Mouse (Mus musculus) megakaryocyte progenitor cell, adult 5-6 weeks (primary cell): ENCODE measurements around the gene Sbds. TPM values are rescaled to one million over a fixed set of nuclear protein-coding genes. Genes with fewer than 3 reads are reported as not detected.

Experiments
- ATAC-seq: replicated peaks from 2 replicates; pipeline ENCODE4 v1.8.0; 2016; ENCODE audit warnings: mild to moderate bottlenecking, moderate TSS enrichment, inconsistent platforms; ENCODE audit not compliant: poor library complexity
- total RNA-seq, 2 experiments: library from RNA; stranded (forward) in 1 of 2; stranded (reverse) in 1 of 2; fragments of 157-497, 149-512 nt in 1 of 2; fragments of 200-1000 nt in 1 of 2; gene quantifications; 2 replicates each; pipeline versions ENCODE4 v1.2.3 to v1.2.4; 2015 to 2017

The Sbds gene
- total RNA-seq, 2 experiments from 2014 or later: 48.9 to 103 TPM

DNA sequence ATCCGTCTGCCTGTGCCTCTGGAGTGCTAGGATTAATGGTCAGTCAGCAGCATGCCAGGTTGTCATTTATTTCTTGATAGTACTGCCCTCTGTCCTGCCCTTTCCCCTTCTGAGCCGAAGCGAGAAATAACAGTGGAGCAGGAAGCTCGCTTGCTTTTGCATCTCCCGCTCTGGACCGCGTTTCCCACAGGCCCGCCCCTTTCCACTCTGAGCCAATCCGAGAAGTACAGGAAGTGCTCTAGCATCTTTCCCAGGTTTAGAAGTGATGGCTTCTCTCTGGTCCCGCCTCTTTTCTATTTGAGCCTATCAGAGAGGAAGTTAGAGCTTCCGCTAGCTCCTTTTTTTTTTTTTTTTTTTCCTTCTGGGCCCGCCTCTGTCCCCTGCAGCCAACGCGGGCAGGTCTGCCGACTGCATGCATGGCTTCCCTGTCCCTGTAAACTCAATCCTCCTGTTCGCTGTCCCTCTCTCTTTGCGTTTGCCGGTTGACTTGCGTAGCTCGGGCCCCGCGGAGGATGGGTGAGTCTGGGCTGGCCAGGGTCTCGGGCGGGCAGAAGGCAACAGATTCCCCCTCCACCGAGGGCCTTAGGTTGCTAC lies 1.4 kb upstream of the Sbds start:
- peak; percentile 79 for ATAC-seq

DNA sequence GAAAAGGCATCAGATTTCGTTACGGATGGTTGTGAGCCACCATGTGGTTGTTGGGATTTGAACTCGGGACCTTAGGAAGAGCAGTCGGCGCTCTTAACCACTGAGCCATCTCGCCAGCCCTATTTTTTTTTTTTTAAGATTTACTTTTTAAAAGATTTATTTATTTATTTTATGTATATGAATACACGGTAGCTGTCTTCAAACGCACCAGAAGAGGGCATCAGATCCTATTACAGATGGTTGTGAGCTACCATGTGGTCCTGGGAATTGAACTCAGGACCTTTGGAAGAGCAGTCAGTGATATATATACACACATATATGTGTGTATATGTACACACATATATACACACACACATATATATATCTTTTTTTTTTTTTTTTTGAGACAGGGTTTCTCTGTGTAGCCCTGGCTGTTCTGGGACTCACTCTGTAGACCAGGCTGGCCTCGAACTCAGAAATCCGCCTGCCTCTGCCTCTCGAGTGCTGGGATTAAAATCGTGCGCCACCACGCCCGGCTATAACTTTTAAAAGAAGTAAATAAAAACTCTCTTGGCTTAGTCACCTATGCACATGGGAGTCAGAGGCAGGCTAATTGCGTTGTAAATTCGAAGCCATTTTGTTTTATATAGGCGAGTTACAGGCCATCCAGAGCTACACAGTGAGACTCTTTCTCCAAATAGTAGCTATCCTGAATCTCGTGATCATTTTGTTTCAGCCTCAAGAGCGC lies 632 bp upstream of the Sbds start:
- peak; percentile 1 for ATAC-seq

DNA sequence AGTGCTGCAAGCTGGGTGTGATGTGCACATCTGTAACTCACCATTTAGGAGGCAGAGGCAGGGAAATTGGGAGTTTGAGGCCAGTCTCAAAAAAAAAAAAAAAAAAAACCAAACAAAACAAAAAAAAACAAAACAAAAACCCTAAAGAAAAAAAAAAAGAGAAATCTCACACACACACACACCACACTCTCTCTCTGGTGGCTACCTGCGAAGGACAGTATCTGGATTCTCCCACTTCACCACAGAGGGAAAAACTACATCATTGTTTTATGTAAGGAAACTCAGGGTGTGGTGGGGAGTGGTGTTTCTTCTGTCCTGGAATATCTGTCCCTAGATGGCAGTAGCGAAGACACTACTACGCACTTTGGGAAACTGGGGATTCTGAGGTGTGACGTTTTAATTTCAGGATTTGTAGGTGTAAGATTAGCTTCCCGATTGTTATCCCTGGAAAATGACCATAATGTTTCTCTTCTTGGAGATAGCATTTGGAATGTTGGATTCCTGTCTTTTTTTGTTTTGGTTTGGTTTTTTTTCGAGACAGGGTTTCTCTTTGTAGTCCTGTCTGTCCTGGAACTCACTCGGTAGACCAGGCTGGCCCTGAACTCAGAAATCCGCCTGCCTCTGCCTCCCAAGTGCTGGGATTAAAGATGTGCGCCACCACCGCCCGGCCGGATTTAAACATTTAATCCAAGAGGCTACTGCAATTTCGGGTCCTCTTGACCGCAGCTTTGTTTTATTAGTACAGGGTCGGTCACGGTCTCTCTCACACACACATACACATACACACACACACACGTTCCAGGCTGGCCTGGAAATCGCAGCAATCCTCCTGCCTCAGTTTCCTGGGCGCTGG lies 940 bp downstream of the Sbds start:
- peak; percentile 24; the same call in 1 of the 2 replicates for ATAC-seq

DNA sequence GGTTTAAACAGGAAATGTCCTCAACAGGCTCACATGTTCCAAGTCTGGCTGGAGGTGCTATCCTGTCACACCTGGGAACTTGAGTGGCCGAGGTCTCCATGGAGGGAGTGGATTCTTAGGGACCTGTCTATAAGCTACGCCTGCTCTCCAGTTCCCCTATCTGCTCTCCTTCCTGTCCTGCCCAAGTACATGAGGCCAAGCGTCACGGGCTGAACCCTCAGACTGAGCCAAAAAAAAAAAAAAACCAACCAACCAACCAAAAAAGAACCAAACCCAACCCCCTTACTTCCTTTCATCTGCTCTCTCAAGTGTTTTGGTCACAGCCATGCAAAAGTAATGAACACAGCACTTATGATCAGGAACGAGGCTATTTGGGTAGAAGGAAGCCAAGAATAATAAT lies 7.5 kb downstream of the Sbds start:
- peak; percentile 69 for ATAC-seq

DNA sequence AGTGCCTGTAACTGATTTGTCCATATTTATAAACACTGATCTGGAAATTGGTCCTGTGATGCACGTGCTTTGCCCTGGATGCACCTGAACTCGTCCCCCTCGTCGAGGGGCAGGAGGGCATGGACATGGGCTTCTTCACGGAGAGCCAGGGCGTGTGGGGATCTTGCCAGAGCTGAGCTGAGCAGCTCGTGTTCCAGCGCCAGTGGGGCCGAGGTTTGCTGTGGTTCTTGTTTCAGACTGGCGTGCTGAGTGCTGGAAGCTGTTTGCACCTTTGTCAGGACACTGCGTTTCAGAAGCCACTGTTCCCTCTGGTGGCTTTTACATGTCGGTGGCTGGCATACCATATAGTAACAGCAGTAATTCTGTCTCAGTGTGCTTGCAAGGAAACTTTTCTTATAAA lies 13.9 kb downstream of the Sbds start:
- no peak for ATAC-seq

DNA sequence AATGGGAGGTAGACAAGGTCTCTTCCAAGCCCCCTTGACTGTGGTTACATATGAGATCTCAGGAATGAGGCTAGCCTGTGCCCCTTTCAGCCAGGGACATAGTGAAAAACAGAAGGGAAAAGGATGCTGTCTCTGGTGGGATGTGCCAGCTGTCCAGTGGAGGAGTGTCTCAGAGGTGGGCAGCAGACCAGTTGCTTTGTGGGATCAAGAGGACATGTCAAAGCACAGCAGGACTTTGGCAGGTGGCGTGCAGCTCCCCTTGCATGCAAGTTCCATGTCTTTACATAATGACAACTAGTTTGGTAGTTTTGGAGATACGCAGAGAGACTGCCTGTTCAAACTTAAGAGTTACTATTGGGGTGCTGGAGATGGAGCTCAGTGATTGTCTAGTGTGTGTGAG lies 15.5 kb downstream of the Sbds start:
- ATAC-seq: no peak

DNA sequence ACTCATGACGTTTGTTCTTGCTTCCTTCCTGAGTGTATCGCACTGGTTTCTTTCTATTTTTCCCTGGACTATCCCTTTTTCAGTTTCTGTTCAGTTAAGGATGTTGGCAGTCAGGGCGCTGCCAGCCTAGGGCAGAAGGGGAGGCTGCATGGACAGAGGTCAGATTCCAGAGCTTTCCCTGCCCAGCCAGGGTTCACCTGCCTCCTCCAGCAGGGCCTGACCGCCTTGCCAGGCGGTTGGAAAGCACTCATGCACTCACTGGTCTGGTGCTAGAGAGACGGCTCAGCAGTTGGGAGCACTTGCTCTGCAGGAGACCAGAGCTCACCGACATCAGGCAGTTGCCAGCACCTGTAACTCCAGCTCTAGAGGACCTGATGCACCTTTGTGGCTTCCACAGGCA lies 16.1 kb downstream of the Sbds start:
- no peak for ATAC-seq

DNA sequence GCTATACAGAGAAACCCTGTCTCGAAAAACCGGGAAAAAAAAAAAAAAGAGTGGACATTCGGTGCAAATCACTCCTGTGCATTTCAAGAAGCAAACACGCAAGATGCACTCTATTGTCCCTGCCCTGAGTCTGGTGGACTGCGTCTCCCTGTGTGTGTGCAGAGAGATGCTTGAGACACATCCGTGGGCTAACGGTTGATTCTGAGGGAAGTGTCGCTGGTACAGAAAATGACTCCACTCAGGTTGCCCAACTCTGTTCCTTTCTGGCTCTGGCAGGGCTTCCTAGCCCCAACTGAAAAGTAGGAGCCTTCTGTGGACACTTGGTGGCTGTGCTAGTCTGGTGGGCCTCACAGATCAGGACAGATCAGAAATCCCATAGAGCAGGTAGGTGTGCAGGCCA lies 19.0 kb downstream of the Sbds start:
- ATAC-seq: peak; percentile 94

DNA sequence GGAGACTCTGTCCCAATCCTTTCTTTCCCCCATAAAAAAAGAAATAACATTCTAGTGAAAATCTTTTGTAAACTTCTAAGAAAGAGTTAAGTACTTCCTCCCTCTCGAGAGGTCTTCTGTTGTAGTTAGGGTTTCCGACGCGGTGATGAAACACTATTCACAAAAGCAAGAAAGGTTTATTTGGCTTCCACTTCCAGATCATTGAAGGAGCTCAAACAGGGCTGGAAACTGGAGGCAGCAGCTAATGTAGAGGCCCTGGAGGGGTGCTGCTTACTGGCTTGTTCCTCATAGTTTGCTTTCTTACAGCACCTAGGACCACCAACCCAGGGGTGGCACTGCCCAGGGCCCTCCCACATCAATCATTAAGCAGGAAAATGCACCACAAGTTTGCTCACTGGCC lies 27.2 kb downstream of the Sbds start:
- peak; percentile 38 for ATAC-seq

DNA sequence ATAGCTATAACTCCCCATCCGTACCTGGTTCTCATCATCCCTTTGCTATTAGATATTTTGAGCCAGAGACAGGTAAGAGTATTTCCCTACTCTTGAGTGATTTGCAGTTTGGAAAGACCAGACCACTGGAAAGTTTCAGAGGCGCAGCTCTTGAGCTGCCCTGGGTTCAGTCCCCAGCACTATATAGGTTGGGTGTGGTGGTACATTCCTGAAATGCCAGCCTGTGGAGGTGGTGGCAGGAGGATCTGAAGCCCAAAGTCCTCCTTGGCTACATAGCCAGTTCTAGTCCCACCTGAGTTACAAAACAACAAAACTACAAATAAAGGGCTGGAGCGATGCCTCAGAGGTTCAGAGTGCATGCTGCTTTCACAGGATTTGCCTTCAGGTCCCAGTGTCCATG lies 28.5 kb downstream of the Sbds start:
- no peak for ATAC-seq

DNA sequence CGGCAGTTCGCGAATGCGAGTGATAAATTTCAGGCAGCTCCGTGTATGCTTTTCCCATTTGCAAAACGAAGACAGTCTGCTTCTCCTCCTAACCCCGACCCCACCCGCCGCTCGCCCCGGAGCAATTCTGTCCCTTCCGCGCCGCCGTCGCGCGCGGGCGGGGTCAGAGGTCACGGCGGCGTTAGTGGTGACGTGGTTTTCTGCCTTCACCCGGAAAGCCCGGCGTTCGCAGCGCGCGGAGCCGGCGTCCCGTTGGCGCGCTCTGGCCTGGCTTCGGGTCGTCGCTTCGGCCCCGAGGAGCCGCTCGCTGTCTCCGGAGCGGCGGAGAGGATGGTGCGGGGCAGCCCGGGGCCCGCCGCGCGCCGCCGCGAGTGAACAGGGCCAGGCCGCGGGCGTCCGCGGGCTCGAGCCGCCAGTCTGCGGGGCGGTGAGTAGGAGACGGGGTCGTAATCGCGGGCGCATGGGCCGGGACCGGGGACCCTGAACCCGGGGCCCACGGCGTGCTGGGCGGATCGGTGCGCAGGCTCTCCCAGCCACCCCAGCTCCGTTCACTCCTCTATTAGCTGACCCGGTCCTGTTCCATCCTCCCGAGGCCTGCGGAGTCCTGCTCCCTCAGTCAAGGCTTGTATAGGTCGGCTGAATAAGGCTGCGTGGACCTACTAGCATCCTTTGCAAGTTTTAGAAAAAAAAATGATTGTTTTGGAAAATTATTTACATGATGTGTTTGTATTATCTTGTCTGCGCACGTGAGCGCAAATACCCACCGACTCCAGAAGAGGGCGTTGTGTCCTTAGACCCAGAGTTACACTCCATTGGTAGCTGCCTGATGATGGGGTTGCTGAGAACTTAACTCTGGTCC lies 33.0 kb downstream of the Sbds start:
- peak; percentile 86 for ATAC-seq

DNA sequence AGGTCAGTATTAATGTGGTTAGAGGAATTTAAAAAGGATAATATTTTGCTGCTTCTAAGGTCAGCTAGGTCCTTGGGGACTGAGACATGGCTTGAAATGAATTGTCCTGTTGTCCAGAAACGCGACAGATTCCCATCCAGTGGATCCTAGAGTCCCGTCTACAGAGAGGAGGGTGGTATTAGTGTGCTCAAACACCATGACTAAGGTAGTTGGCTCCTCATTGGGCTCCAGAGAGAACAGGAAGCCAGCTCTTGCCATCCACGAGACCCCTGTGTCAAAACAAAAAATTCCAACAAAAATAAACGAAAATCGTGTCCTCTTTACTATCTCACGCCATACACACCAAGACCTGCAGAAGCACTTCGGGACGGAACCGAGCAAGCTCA lies 33.6 kb downstream of the Sbds start:
- peak; percentile 29 for ATAC-seq

DNA sequence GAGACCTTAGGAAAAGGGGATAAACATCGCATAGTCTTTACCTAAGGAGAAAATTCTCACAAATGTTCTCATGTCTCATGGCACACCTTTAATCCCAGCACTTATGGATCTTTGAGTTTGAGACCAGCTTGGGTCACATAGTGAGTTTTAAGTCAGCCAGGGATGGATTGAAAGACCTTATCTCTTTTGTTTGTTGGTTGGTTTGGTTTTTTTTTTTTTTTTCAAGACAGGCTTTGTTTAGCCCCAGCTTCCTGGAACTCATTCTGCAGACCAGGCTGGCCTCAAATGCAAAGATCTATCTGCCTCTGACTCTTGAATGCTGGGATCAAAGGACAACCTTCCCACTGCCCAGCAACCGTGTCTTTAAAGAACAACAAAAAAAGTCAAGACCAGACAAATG lies 34.0 kb downstream of the Sbds start:
- ATAC-seq: no peak

DNA sequence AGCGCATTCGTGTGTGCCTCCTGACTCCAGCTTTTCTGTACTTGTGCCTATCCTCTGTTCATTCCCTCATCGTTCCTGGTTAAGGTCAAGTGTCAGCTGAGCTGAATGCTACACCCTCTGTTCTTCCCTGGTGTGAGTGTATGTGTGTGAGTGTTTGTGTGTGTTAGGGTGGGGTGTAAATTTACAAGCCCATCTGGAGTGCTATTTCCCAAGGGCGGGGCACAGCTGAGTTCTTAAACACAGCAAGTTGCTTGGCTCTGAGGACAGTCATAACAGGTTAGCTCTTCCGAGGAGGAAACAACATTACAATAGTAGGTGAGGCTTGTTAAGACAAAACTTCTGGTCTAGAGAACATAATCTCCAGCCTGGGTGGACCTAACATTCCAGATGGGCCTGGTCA lies 37.0 kb downstream of the Sbds start:
- ATAC-seq: no peak

DNA sequence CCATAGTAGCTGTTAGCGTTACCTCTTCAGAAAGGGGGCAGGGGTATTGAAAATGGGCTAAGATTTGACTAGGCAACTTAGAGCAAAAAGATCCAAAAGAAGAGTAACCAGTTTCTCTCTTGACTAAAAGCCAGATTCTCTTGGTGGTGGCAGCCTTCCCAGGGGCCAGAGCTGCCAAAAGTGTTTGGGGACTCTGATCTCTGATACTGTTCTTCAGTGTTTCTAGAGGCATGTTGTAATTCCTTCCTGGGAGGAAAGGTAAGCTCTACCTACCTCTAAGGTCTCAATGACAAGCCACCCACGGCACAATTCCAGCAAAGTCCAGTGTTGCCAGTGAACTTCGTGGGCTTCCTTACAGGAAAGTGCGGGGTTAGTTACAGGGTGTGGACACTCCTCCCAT lies 37.9 kb downstream of the Sbds start:
- no peak for ATAC-seq

DNA sequence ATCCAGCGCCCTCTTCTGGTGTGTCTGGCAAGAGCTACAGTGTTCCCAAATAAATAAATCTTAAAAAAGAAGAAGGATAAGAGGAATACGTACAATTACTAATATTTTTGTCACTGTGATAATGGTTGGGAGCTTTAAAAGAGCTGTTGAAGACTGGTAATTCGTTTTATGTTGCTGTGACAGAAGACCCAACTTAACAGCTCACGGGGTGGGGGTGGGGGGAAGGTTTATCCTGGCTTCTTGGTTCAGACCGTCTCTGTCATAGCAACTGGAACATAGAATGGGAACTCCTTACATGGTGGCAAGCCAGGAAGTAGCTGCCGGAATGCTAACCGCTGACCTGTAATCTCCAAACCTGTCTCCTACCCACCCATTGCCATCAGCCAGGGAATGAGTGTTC lies 38.5 kb downstream of the Sbds start, which contains the start of gene Tmem248:
Gene Tmem248 (plus strand): TSS at position 301 of the 400 bp plus-strand sequence.
- no peak for ATAC-seq

DNA sequence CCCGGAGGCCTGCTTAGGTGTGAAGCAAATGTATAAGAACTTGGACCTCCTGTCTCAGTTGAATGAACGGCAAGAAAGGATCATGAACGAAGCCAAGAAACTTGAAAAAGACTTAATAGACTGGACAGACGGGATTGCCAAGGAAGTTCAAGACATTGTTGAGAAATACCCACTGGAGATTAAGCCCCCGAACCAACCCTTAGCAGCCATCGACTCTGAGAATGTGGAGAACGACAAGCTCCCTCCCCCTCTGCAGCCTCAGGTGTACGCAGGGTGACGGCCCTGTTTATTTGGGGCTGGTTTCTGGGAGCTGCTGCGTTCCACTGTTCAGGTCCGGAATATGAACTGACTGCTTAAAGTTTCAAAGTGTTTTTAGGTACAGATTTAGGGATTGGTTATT lies 42.4 kb downstream of the Sbds start:
- no peak for ATAC-seq

DNA sequence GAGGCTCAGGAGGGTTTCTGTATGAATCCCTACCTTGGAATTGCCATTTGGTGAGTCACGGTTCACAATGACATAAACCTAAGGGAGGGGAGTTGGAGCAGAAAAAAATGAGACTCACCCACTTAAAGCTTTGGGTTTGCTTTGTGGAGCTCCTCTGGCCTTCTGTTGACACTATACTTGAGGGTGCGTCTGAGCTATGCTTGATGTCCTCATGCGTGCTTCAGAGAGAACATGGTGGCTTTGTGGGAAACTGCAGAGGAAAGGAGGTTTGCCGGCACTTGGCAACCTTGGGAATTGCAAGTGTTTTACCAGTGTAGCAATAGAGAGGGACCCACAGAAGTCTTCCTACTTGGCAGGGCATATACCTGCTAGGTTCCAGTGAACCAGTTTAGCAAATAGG lies 48.0 kb downstream of the Sbds start:
- no peak for ATAC-seq

DNA sequence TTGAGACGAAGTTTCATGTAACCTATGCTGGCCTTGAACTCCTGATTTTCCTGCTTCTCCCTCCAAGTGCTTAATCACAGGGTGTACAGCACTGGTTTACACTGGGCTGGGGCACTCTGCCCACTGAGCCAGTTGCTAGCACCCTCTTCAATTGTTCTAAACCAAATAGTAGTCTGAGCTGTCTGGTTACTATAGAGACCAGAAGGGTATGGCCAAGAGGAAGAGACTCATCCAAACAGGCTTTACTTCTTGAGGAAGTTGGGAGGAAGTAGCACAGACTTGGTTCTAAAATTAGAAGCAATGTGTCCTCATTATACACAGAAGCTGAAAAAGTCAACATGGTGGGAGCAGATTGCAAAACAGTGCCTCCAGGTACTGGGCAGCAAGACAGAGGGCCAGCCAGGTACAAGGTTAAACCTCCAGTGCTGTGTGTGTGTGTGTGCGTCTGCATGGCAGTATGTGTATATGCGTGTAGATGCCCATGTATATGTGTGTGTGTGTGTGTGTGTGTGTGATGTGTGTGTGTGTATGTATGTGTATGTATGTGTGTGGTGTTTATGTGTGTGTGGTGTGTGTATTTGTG lies 49.8 kb downstream of the Sbds start:
- ATAC-seq: peak; percentile 56

DNA sequence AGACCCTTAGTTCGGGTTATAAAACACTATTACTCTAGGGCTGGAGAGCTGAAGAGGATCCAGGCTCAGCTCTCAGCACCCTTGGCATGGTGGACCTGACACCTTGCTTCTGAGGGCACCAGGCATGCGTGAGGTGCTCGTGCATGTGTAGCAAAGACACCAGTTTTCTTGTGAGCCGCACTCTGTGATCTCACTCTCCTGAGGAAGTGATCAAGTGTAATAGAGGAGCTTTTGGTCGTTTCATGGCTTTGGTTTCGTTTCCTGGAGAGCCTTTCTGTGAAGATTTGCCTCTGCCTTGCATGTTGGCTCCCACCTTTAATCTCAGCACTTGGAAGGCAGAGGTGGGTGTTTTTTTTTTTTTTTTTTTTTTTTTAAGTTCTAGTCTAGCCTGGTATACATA lies 50.8 kb downstream of the Sbds start:
- ATAC-seq: 0 out of 2 replicates have a peak, but pooled peaks have one; percentile 20

DNA sequence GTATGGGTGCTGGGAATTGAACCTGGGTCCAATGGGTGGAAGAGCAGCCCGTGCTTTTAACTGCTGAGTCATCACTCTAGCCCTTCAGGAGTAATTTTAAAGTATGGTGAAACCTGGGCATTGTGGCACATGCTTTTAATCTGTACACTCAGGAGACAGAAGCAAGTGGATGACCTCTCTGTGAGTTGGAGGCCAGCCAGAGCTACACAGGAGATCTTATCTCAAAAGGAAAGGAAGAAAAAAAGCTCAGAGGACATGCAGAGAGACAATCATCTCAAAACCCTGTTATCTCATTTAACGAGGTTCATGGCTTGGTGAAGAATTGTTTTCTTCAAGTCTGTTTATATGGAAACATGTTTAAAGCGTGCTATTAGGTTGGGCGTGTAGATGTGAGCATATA lies 51.4 kb downstream of the Sbds start:
- peak; percentile 38 for ATAC-seq
